Mouse (Mus musculus) frontal cortex, postnatal 14 days (tissue): Measurements from ENCODE around the gene Cmtm6.
"Not testable (repeated sequence)": the region's sequence is repeated elsewhere in the genome, so short reads cannot be mapped to it uniquely, and the experiment has no call there.

ENCODE experiments used
- DNase-seq, 2 experiments: peaks; one replicate each; pipeline ENCODE4 v3.0.0; 2022; ENCODE audit warnings: low spot score in 2 of 2

Cmtm6 gene

DNA sequence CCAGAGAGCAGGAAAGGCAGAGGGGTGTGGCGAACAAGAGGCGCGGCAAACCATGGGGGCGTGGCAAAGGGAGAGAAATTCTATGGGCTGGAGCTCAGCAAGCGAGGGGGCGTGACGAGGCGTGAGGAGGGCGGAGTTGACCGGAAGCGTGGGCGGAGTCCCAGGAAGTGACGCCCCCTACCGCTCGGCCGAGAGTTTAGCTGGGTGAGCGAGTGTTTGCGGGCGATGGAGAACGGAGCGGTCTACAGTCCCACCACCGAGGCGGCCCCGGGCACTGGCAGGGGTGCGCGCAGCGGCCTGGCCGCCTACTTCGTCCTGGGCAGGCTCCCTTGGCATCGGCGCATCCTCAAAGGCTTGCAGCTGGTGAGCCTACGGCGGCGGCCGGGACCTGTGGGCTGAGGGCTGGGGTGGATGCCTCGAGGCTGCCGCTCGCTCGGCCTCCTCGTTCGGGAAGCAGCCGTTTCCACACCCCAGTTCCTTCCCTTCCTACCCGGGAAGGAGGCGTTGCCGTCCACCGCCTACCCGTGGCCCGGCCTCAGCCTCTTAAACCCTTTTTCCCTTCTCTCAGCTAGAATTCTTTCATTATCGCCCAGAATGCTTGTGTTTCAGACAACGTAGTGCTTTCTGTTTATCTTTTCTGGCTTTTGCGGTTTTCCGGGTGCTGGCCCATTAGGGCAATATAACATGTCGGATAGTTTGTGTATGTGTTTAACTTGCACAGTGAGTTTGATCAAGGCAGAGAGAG lies at the start of gene Cmtm6:
Gene Cmtm6, plus strand, starts transcription at position 106 of the 745 bp plus-strand sequence.
- peak; percentile 92 for DNase-seq

DNA sequence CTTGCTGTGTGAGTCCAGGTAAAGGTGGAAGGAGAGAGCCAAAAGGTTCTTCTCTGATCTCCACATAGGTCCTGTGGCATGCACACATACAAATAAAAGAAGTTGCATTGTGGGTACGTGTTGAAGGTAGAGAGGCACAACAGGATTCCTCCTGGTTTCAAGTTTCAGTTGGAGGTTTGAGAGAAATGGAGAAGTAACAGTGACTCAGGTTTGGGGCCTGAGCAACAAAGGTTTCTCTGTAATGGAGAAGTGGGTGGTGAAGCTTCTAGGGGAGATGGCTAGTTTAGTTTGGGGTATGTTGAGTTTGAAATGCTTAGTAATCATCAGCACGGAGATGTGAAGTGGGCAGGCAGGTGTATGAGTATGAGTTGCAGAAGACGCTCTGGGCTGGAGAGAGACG lies 48.7 kb upstream of the Cmtm6 start:
- no peak for DNase-seq

DNA sequence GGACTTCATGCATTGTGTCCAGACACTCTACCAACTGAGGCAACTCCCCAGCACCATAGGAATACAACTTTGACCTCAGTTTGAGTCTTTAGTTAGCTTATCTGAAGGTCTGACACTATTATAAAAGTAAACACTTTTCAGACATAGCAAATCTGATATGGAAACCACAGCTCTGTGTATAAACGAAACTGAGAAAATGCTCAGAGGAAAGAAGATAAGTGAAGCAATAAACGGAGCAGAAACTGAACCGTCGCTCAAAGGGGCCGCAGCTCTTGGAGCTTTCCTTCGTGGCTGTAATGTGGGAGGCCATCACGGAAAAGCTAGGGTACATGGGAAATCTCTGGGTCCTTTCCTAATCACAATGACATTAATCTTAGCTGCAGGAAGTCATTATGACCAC lies 44.7 kb upstream of the Cmtm6 start:
- no peak for DNase-seq

DNA sequence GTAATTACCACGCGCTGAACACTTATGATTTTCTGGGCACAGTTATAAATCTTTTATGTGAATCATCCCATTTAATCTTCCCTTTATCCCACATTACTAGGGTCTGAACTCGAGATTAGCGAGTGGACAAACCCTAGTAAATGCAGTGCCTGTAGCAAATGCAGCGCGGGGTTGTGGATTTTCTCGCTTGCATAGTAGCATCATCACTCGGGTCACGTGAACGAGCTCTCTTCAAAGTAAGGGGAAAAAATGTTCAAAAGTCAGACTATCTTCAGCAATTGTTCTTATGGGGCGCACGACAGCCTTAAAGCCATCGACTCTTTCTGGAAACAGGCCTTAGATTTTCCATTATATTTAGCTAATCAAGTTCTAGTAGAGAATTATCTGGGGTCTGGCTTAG lies 43.3 kb upstream of the Cmtm6 start:
- DNase-seq: no peak

DNA sequence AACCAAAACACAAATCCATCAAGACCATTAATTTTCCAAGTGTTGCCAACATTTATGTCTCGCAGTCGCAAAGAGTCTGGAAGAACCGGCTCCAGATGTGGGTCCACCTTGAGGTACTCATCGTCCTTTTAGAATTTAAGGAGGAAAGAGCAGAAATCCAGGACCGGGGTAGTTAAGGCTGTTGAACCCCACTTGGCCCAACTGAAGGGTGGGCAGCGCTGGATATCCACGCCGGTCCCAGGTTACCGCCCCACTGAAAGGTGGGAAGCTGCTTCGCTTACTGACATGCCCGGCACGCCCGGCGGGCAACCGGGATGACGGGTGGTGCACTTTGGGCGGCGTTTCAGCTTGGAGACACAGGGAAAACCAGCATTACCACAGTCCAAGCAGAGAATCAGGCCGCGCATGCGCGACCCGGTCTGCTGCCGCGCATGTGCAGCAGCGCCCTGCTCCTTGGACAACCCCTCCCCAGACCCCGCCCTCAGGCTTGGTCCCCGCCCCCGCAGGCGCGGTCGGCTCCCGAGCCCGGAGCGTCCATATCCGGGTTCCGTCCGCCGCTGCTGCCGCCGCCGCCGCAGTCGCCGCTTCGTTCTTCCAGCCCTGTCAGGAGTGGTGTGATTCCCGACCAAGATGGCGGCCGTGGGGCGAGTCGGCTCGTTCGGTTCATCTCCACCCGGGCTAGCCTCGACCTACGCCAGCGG lies 42.5 kb upstream of the Cmtm6 start, which contains the start of gene Dync1li1:
Gene Dync1li1, plus strand, starts transcription at position 539 of the 701 bp plus-strand sequence.
- peak; percentile 95 to 96 for DNase-seq

DNA sequence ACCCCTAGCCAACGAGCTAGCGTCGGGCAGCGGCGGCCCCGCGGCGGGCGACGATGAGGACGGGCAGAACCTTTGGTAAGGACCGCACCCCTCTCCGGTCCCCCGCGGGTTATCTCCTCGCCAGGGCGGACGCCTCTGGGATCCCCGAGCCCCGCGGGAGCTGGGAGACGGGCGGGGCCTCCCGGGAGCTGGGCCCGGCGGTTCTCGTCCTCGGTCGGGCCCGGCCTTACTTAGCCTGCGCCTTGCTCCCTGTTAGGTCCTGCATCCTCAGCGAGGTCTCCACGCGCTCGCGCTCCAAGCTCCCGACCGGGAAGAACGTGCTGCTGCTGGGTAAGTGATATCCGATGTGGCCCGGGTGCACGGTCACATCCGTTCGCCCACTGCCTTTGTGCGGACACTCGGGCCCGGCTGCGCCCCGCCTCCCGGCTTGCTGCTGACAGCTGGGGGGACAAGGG lies 41.9 kb upstream of the Cmtm6 start:
- no peak for DNase-seq

DNA sequence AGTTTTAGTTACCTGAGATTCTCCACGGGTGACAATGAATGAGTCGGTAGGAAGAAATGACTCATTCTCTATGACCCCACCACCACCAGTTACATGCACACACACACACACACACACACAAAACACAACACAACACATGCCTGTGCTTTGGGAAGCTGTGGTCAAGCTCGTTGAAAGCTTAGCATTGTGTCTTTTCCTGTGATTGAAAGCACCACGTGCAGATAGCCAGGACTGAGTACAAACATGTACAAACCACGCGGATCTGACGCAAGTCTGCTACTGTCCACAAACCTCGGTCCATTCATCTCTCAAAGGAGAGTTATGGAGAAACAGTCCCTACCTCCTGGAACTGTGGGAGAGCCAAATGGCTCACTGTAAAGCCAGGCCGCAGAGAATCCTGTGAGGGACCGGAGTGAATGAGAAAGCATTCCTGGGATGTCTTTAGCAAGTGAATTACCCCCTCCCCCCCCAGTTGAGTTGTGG lies 40.8 kb upstream of the Cmtm6 start:
- DNase-seq: no peak

DNA sequence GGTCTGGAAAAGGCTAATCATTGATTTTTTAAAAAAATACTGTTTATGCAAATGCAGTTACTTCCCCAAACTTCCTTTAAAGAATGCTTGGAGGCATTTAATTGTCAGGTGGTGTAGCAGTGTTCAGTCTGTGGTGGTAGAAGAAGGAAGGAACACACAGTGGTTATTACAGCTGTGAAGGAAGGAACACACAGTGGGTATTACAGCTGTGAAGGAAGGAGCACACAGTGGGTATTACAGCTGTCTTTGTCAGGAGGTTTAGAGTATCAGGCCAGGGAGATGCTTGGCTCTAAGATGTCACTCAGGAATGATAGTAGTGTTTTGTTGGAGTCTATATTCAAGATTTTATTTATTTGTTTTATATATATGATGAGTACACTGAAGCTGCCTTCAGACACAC lies 39.8 kb upstream of the Cmtm6 start:
- no peak for DNase-seq

DNA sequence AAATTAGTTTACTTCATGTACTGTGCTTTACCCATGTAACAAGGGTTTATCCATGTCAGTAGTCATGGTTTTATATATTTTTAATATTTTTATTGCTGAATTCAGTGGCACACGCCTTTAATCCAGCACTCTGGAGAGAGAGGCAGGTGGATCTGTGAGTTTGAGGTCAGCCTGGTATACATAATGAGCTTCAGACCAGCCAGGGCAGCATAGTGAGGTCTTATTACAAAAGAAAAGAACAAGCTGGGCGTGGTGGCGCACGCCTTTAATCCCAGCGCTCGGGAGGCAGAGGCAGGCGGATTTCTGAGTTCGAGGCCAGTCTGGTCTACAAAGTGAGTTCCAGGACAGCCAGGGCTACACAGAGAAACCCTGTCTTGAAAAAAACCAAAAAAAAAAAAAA lies 35.3 kb upstream of the Cmtm6 start:
- DNase-seq: not testable (repeated sequence)

DNA sequence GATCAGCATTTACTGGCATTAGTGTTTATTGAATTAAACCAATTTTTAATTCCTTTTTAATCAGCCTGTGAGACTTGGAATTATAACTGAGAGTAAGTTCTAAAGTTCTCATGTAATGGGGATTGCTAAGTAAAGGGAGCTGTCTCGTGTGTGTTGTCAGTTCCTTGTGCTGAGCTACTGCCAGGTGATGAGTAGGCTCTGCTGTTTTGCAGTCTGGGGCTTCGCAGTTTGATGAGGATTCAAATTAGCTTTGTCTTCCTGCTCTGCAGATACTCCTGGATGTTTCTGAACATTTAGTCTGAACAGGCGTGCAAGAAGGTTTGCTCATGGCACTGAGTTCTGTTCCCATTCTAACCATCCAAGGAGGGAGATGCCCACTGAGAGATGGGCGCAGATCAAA lies 33.8 kb upstream of the Cmtm6 start:
- DNase-seq: no peak

DNA sequence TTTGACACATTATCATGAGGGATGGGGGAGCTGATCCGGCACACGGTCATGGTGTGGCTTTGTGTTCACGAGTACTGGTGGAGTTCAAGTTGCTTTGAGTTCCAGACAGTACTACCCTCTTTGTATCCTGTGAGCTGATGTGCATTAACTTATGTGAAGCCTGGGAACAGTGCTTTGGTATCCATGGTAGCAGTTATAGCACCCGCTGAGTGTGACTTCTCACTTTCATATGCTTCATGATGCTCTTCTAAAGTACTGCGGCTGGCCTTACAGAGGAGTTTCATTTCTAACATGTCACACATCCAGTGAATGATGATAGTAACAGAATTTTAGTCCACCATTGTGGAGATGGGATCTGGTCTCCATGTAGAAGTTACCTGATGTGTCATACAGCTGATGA lies 33.0 kb upstream of the Cmtm6 start:
- no peak for DNase-seq

DNA sequence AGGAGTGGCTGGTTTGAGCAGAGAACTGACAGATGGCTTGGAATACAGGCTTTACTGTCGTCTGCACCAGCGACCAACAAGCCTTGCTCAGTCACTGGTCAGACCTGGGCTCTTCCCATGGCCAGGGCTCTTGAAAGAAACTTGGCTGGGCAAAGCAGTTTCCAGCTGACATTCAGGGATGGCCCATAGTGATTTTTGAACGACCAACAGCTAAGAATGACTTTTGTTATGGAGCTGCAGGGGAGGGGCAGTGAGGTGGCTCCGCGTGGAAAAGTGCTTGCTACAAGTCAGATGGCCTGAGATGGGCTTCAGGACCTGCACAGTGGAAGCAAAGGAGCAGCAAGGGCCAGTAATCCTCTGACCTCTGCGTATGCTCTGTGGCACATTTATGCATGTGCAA lies 31.7 kb upstream of the Cmtm6 start:
- DNase-seq: no peak

DNA sequence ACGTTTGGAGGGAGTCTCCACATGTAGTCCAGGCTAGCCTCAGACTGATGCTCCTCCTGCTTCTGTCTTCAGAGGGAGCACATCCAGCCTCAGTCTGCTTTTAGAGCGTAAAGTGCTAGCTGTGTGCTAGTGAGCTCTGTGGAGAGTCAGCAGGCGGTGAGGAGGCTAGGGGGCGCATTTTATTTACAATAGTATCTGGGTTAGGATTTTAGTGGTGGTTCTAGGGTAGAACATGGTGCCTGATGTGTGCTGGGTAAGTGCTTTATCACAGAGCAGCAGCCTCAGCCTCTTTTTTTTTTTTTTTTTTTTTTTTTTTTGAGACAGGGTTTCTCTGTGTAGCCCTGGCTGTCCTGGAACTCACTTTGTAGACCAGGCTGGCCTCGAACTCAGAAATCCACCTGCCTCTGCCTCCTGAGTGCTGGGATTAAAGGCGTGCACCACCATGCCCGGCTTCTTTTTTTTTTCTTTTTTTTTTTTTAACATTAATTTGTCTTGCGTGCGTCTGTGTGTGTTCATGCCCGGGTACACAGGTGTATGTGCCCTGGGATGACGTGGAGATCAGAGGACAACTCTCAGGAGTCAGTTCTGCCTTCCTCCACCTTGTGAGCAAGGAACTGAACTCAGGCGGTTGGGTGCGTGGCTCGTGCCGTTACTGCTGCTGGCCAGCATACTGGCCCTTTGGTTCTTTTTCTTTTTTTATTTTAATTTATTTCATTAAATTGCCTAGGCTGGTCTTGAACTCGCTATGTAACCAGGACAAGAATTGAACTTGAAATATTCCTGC lies 30.8 kb upstream of the Cmtm6 start:
- DNase-seq: no peak

DNA sequence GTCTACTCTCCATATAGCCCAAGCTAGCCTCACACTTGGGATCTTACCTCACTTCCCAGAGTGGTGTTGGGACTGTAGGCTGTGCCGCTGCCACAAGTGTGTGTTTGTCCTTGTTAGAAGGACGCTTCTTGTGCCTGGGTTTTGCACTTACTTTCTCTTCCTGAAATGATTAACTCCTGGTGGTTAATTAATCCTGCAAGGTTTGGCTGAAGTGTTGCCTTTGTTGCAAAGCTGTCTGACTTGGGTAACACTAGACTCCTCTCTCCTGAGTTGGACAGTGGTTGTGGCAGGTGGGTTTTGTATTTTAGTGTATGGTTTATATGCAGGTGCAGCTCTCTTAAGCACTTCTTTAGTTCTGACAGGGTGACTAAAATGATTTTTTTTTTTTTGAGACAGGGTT lies 29.9 kb upstream of the Cmtm6 start:
- DNase-seq: no peak

DNA sequence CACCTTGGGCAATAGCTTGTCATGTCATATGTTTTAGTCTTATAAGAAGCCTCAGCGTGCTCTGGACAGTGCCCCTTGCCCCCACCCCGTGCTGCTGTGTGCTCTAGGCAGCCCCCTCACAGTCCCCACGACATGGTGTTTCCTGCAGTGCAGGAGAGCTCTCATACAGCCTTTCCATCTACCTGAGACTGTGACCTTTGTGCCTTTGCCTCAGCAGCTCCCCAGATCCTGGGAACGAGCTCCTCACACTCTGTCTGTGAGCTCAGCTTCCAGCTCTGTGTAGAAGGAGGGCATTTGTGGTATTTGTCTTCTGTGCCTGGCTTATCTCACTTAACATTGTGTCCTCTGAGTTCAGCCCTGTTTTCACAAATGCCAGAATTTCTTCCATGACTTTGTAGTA lies 29.0 kb upstream of the Cmtm6 start:
- no peak for DNase-seq

DNA sequence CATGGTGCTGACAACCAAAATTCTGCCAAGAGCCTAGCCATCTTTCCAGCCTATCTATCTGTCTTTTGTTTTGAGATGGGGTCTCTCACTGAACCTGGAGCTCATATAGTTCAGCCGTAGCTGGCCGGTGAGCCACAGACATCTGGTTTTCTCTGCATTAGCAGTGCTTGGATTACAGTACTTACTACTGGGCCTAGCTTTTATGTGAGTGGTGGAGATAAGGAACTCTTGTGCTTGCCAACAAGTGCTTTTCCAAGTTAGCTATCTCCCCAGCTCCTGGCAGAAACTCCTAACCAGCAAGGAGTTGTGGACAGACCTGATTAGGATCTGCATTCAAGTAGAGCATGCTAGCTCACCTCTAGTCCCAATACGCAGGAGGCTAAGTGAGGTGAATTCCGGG lies 23.1 kb upstream of the Cmtm6 start:
- no peak for DNase-seq

DNA sequence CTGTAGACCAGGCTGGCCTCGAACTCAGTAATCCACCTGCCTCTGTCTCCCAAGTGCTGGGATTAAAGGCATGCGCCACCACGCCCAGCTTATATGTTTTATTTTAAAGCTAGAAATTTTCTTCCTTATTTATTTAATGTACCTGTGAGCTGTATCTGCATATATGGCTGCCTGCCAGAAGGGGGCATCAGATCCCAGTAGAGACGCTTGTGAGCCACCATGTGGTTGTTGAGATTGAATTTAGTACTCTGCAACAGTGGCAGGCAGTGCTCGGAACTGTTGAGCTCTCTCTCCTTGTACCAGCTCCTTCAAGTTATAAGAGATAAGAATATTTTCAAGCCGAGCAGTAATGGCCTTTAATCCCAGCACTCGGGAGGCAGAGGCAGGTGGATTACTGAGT lies 20.6 kb upstream of the Cmtm6 start:
- no peak for DNase-seq

DNA sequence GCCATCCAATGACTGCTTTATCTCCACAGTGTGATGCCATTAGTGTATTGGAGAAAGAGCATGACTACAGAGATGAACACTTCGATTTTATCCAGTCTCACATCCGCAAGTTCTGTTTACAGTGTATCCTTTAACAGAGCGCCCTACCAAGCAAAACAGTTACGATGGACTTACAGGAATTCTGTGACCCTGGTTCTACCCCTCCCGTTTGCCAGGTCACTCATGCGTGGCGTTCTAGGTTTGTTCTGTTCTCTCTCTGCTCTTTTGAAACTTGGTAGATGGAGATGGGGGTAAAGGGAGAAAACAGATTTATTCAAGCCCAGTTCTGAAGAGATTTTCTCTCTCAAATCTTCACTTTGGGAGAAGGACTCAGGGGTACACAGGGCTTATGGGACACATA lies 17.4 kb upstream of the Cmtm6 start:
- no peak for DNase-seq

DNA sequence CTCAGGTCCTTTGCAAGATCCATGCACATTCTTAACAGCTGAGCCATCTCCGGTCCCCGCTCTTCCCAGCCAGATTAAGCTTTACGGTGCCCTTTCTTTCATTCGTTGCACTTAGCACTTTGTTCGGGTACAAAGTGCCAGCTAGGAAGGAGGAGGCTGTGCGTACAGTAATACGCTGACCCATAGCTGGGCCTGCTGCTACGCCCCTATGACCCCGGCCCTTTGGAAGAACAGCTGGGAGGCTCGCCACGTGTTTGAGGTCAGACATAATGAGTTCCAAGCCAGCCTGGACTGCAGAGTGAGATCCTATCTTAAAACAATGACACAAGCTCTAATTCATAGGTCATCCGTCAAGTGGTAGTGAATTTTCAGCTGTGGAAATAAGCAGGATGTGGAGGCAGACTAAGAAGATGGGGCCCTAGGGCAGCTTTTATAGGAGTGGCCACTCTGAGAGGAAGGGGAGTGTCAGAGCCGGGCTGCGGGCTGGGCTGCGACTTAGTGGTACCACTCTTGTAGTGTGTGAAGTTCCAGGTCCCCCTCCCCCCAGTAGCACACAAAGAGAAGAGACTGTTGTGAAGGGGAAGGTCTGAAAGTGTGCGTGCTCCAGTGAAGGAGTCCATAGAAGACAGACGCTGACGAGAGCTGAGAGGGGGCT lies 14.1 kb upstream of the Cmtm6 start:
- DNase-seq: no peak

DNA sequence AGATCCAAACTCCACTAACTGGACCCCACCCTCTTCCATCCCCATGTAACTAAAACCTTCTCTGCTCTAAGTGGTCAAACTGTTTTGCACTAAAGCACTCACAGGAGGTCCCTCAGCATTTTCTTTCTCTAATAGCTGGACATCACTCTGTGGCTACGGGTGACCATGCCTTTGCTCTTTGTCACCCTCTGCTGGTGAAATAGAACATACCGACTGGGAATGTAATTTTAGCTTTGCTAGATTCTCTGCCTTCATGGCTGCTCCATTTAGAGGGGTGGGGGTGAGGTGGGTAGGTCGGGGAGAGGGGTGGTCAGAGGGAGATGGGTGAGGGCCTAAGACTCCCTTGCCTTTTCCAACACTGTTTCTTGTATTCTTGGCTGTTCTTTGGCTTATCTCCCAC lies 3.6 kb upstream of the Cmtm6 start:
- no peak for DNase-seq

DNA sequence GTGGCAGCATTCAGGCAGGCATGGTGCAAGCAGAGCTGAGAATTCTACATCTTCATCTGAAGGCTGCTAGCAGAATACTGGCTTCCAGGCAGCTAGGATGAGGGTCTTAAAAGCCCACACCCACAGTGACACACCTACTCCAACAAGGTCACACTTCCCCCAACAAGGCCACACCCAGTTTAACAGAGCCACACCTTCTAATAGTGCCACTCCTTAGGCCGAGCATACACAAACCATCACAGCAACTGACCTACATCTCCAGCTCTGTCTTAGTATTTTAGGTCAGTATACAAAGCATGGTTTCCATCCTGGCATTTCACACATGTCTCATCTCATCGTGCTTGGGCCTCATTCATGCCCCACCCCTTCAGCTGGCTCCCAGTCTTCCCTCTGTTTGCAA lies 2.5 kb upstream of the Cmtm6 start:
- not testable (repeated sequence) for DNase-seq
